Mouse (Mus musculus): ENCODE measurements around the gene Rab13. TPM values are rescaled to one million over a fixed set of nuclear protein-coding genes. Genes with fewer than 3 reads are reported as not detected.

Gene Rab13
- total RNA-seq (2017): 3.8 and 5.8 TPM in 2 replicates

DNA sequence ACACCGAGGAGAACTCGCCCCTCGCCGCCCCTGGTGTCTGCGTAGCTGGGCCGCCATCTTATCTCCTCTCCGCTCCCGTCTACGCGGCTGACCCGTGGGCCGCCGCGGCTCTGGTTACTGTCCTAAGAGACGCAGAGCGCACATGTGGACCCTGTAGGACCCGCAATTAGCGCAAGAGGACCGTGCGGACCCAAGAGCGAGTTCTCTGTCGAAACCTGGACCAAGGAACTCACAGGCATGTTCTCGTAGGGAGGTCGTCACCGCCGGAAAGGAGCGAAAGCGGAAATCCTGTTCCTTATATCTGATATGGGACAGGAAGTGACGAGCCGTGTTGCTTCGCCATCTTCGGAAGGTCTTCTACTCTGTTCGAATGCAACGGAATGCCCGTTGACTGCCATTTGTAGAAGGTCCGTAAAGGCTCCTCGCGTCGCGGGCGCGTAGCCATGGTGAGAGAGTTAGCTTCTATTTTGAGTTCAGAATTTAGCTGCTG, at the start of gene Rab13, which contains the start of gene Rps27:
TSS of gene Rab13 (plus strand) at position 319 of the 490 bp plus-strand sequence.
TSS of gene Rps27 (minus strand) at position 275 of the 490 bp plus-strand sequence.
- peak; percentile 88 to 90 for ATAC-seq (replicated peaks in 1 of 2; ENCODE audit: insufficient read depth in 1 of 2, low FRiP score in 2 of 2, low TSS enrichment in 1 of 2, low read depth in 1 of 2, poor library complexity in 2 of 2, severe bottlenecking in 2 of 2)

DNA sequence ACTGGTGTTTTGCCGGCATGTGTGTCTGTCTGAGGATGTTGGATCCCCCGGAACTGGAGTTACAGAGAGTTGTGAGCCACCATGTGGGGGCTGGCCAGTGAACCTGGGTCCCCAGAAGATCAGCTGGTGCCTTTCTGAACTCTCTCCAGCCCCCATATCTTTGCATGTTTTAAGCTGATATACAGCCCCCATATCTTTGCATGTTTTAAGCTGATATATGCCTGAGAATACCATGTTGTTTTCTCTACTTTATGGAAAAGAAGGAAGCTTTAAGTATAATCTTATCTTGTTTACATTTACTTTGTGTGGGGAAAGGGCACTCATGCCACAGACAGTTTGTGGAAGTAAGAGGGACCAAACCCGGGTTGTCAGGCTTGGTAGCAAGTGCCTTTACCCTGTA, 33.9 kb upstream of the Rab13 start:
- ATAC-seq (replicated peaks in 1 of 2; ENCODE audit: insufficient read depth in 1 of 2, low FRiP score in 2 of 2, low TSS enrichment in 1 of 2, low read depth in 1 of 2, poor library complexity in 2 of 2, severe bottlenecking in 2 of 2): no peak

DNA sequence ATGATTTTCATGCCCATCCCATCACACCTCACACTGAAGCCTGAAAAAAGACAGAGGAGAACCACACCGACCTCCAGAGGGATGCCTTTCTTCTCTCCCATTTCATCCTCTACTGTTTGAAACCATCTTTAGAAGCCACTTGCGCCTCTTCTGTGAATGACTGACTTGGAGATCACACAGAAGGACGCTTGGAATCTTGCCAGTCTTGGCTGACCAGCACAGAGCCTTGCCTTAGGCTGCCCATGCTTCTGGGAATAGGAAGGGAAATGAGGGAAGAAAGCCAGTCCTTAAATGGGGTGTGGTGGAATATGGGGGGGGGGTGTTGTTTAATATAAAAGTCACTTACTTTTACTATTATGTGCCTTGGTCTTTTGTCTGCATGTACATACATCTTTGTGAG, 29.9 kb upstream of the Rab13 start:
- no peak for ATAC-seq (replicated peaks in 1 of 2; ENCODE audit: insufficient read depth in 1 of 2, low FRiP score in 2 of 2, low TSS enrichment in 1 of 2, low read depth in 1 of 2, poor library complexity in 2 of 2, severe bottlenecking in 2 of 2)

GRCm38 (mm10) chr3:90190859-90191510, 22.5 kb upstream of the Rab13 start:
- ATAC-seq (replicated peaks in 1 of 2; ENCODE audit: insufficient read depth in 1 of 2, low FRiP score in 2 of 2, low TSS enrichment in 1 of 2, low read depth in 1 of 2, poor library complexity in 2 of 2, severe bottlenecking in 2 of 2): no peak

GRCm38 (mm10) chr3:90194759-90195158, 18.7 kb upstream of the Rab13 start:
- ATAC-seq (replicated peaks in 1 of 2; ENCODE audit: insufficient read depth in 1 of 2, low FRiP score in 2 of 2, low TSS enrichment in 1 of 2, low read depth in 1 of 2, poor library complexity in 2 of 2, severe bottlenecking in 2 of 2): no peak

- ATAC-seq (replicated peaks in 1 of 2; ENCODE audit: insufficient read depth in 1 of 2, low FRiP score in 2 of 2, low TSS enrichment in 1 of 2, low read depth in 1 of 2, poor library complexity in 2 of 2, severe bottlenecking in 2 of 2): no peak
Observed at GRCm38 (mm10) chr3:90195644-90196043, 17.9 kb upstream of the Rab13 start.

DNA sequence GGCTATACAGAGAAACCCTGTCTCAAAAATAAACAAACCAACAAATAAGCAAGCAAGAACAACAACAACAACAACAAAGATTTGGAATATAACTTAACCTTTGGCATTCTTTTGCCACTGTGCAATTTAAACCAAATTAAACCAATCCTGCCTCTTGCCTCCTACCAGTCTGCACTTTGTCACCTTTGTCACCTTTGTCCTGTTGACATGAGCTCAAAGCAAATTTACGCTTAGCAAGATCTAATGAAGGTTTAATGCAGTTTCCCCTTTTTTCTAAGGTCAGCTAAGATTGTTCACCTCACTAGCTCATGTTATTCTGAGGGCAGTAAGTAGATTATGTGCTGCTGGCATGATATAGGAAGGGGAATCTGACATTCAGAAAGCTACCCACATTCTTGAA, 15.9 kb upstream of the Rab13 start:
- no peak for ATAC-seq (replicated peaks in 1 of 2; ENCODE audit: insufficient read depth in 1 of 2, low FRiP score in 2 of 2, low TSS enrichment in 1 of 2, low read depth in 1 of 2, poor library complexity in 2 of 2, severe bottlenecking in 2 of 2)

DNA sequence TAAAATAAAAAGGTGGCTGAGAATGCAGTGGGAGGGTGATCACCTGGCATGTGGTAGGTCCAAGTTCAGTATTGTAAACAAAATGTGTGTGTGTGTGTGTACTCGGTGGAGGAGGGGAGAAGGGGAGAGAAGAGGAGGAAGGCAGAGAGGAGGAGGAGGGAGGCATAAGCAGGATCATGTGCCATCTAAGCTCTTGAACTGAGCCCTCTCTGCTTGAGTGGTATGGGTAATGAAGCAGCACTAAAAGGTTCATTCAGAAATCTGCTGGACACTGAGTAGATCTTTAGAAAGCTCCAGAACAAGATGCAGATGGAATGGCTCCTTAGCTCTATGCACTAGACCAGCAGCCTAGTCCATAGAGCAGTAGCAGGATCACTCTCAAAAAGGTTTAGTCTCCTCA, 10.6 kb upstream of the Rab13 start:
- no peak for ATAC-seq (replicated peaks in 1 of 2; ENCODE audit: insufficient read depth in 1 of 2, low FRiP score in 2 of 2, low TSS enrichment in 1 of 2, low read depth in 1 of 2, poor library complexity in 2 of 2, severe bottlenecking in 2 of 2)

DNA sequence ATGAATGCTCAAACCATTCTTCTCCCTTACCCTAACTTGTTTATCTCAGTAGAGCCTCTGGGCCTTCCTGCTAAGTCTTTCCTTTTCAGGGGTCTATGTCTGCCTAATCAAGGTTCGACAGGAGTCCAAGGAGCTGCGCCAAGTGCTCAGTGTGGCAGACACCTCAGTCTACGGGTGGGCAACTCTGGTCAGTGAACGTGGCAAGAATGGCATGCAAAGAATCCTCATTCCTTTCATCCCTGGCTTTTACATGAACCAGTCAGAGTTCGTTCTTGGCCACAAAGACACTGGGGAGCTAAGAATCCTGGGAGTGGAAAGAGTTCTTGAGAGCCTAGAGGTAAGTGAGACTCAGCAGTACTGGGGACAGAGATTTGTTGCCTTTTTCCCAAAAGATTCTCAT, 9.9 kb upstream of the Rab13 start:
- no peak for ATAC-seq (replicated peaks in 1 of 2; ENCODE audit: insufficient read depth in 1 of 2, low FRiP score in 2 of 2, low TSS enrichment in 1 of 2, low read depth in 1 of 2, poor library complexity in 2 of 2, severe bottlenecking in 2 of 2)

DNA sequence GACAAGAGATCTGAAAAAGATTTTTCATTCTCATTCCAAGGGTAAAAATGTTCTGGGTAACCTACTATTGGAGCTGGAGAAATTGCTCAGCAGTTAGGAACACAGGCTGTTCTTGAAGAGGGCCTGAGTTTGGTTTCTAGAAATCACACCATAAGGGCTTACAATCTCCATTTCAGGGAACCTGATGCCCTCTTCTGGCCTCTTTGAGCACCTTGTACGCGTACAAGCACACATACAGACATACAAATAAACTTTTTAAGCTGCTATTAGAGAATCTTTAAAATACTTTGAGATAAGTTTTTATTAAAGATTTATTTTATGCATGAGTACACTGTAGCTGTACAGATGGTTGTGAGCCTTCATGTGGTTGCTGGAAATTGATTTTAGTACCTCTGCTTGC, 8.9 kb upstream of the Rab13 start:
- no peak for ATAC-seq (replicated peaks in 1 of 2; ENCODE audit: insufficient read depth in 1 of 2, low FRiP score in 2 of 2, low TSS enrichment in 1 of 2, low read depth in 1 of 2, poor library complexity in 2 of 2, severe bottlenecking in 2 of 2)

DNA sequence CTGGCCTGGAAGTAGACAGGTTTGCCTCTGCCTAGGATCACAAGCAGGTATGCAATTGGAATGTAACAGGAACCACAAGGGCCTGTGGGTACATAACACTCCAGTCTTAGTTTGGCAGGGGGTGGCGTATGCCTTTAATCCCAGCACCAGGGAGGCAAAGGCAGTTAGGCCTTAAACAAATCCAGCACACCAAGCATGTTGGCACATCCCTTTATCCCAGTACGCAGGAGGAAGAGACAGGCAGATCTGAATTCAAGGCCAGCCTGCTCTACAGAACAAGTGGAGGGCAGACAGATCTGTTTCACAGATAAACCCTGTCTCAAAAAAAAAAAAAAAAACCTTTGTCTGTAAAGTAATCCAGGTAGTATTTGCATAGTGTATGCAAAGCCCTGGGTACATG, 4.8 kb upstream of the Rab13 start:
- no peak for ATAC-seq (replicated peaks in 1 of 2; ENCODE audit: insufficient read depth in 1 of 2, low FRiP score in 2 of 2, low TSS enrichment in 1 of 2, low read depth in 1 of 2, poor library complexity in 2 of 2, severe bottlenecking in 2 of 2)

GRCm38 (mm10) chr3:90209908-90210566, 3.5 kb upstream of the Rab13 start:
- ATAC-seq (replicated peaks in 1 of 2; ENCODE audit: insufficient read depth in 1 of 2, low FRiP score in 2 of 2, low TSS enrichment in 1 of 2, low read depth in 1 of 2, poor library complexity in 2 of 2, severe bottlenecking in 2 of 2): no peak

- no peak for ATAC-seq (replicated peaks in 1 of 2; ENCODE audit: insufficient read depth in 1 of 2, low FRiP score in 2 of 2, low TSS enrichment in 1 of 2, low read depth in 1 of 2, poor library complexity in 2 of 2, severe bottlenecking in 2 of 2)
Observed at GRCm38 (mm10) chr3:90211475-90212398, 1.8 kb upstream of the Rab13 start.

GRCm38 (mm10) chr3:90212723-90213122, 772 bp upstream of the Rab13 start:
- no peak for ATAC-seq (replicated peaks in 1 of 2; ENCODE audit: insufficient read depth in 1 of 2, low FRiP score in 2 of 2, low TSS enrichment in 1 of 2, low read depth in 1 of 2, poor library complexity in 2 of 2, severe bottlenecking in 2 of 2)

DNA sequence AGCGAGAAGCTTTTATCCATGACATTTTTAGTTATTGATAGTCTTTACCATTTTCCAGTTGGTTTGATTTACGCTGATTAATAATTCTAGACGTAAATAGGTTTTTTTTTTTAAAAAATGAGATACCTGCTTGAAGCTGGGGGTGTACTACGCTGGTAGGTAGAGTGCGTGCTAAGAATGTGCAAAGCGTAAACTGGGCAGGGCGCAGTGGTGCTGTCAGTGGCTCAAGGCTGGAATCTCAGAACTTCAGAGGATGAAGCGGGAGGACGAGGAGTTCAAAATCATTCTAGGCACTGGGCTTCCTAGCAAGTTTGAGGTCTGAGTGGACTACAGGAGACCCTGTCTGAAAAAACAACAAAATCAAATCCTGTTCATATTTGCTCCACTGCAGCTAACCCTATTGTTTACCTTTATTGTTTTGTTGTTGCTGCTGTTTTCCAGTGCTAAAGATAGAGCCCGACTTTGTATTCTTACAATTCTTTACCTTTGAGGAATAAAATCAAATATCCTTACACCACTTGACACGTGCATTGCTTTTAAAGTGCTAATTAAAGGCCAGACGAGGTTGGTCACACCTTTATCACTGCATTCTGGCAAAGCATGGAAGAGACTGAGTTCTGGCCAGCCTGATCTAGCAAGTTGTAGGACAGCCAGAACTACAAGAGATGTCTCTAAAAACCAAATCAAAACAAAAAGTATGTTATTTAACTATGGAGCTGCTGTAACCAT, 625 bp downstream of the Rab13 start:
- no peak for ATAC-seq (replicated peaks in 1 of 2; ENCODE audit: insufficient read depth in 1 of 2, low FRiP score in 2 of 2, low TSS enrichment in 1 of 2, low read depth in 1 of 2, poor library complexity in 2 of 2, severe bottlenecking in 2 of 2)

- ATAC-seq (replicated peaks in 1 of 2; ENCODE audit: insufficient read depth in 1 of 2, low FRiP score in 2 of 2, low TSS enrichment in 1 of 2, low read depth in 1 of 2, poor library complexity in 2 of 2, severe bottlenecking in 2 of 2): no peak
Observed at GRCm38 (mm10) chr3:90215825-90216380, 2.4 kb downstream of the Rab13 start.

- peak; percentile 54 to 64 for ATAC-seq (replicated peaks in 1 of 2; ENCODE audit: insufficient read depth in 1 of 2, low FRiP score in 2 of 2, low TSS enrichment in 1 of 2, low read depth in 1 of 2, poor library complexity in 2 of 2, severe bottlenecking in 2 of 2)
Observed at GRCm38 (mm10) chr3:90220088-90220487, 6.6 kb downstream of the Rab13 start.

All from hematopoietic stem cell, adult 5-6 weeks (primary cell).